Mouse (Mus musculus): Measurements from ENCODE around the gene Sh3tc1. TPM values are rescaled to one million over a fixed set of nuclear protein-coding genes. Genes with fewer than 3 reads are reported as not detected.
A peak's percentile ranks its signal among the peaks of the same experiment; 100 is the strongest.

Sh3tc1 gene
- polyA plus RNA-seq, 1 experiment from 2014 or later = 7.3 TPM

DNA sequence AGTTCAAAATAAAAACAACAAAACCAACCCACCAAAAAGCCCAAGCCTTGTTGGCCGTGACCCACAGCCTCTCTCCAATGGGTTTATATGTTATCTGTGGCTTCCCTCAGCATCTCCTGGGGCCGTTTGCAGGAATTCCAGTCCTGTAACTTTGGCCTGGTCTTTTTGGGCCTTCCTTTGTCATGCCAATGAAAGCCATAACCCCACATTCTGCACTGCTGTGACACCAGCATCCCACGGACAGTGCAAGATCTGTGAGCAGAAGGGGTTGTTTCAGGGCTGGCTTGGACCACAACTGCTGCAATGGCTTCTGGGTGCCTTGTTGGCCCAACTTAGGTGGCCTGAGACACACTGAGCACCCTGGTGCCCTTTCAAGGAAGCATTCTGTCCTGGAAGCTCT is 28.7 kb upstream of the Sh3tc1 start:
- H3K36me3 ChIP-seq = no peaks in the 10 kb centered on the region
- ATAC-seq (ENCODE audit: insufficient number of reproducible peaks, low FRiP score, low TSS enrichment, low read depth) = no peak
- H3K9ac ChIP-seq = no peak overlapping the region
- no peak overlapping the region for H3K4me2 ChIP-seq
- H3K27ac ChIP-seq = no peak overlapping the region
- 63% methylated on average over 3 of the region's 3 CpGs for WGBS
- H3K4me1 ChIP-seq = peaks cover 13% of the 10 kb centered on the region
- H3K27me3 ChIP-seq = peaks cover 24% of the 10 kb centered on the region
- no peaks in the 10 kb centered on the region for H3K9me3 ChIP-seq
- no peak overlapping the region for H3K4me3 ChIP-seq

DNA sequence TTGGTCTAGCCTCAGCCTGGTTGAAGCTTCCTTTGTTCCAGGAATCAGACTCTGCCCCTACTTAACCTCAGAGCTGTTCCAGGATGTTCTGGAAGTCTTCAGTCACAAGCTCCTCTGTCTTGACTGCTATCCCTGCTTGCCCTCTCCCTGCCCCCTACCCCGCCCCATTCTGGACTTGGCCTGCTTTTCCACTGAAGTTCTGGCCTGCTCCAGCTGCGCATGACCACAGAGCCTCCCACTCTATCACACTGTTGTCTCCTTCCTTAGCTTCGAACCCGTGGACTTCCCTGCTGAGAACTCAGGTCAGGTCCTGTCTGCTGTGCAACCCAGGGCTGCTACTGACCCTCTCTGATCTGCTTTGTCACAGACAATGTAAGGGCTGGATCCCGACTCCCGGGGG is 26.1 kb upstream of the Sh3tc1 start:
- Histone ChIP-seq H3K27me3 (peaks cover 22% of the 10 kb centered on the region), H3K9ac (no peak overlapping the region), H3K9me3 (no peaks in the 10 kb centered on the region), H3K4me3 (no peak overlapping the region), H3K4me1 (peaks cover 5% of the 10 kb centered on the region), H3K27ac (no peak overlapping the region), H3K4me2 (no peak overlapping the region), H3K36me3 (no peaks in the 10 kb centered on the region)
- no peak for ATAC-seq (ENCODE audit: insufficient number of reproducible peaks, low FRiP score, low TSS enrichment, low read depth)
- WGBS = 81% methylated on average over 6 of the region's 6 CpGs

DNA sequence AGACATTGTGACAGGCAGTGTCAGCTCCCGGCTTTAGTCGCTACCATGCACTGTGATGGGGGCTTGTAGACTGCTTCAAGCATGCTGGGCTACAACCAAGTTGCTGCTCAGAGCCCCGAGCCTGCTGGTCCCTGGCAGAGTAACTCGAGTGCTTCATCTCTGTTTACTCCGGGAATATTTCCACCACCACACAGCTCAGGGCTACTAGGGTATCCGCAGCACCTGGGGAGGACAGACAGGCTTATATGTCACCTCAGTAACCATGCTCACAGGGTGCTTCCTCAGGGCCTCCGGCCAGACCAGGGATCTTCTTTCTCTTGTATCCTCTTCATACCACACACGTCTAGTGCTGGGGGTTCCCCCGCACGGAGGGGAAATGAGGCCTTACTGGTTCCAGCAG is 23.1 kb upstream of the Sh3tc1 start:
- ATAC-seq (ENCODE audit: insufficient number of reproducible peaks, low FRiP score, low TSS enrichment, low read depth) = no peak
- WGBS = 73% methylated on average over 10 of the region's 10 CpGs
- H3K27me3 ChIP-seq = peaks cover 53% of the 10 kb centered on the region

DNA sequence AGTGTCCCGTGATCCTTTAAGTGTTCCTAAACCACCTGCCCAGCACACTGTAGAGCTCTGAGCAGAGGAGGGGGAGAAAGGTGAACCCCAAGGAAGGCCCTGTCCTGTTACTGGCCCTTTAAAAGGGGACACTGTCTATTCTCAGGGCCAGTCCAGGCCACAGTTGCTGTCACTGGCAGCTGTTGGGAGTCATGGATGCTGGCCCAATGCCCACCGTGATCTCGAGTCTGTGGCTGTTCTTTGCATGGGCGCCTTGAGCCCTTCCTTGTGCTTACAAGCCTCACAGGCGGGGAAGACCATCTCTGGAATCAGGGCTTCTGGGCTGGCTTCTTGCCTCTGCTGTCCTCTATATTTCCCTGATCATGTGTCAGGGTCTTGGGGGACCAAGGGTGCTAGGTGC is 22.6 kb upstream of the Sh3tc1 start:
- no peak overlapping the region for H3K4me2 ChIP-seq
- 62% methylated on average over 5 of the region's 5 CpGs for WGBS
- no peak overlapping the region for H3K9ac ChIP-seq
- peaks cover 15% of the 10 kb centered on the region for H3K4me1 ChIP-seq
- H3K4me3 ChIP-seq = no peak overlapping the region
- H3K9me3 ChIP-seq = no peaks in the 10 kb centered on the region
- H3K27me3 ChIP-seq = peaks cover 57% of the 10 kb centered on the region
- no peak overlapping the region for H3K27ac ChIP-seq
- ATAC-seq (ENCODE audit: insufficient number of reproducible peaks, low FRiP score, low TSS enrichment, low read depth) = no peak
- H3K36me3 ChIP-seq = no peaks in the 10 kb centered on the region

More for the DNA sequence above, 23.1 kb upstream of the Sh3tc1 start:
- Histone ChIP-seq H3K4me1 (peaks cover 10% of the 10 kb centered on the region), H3K27ac (no peak overlapping the region), H3K9me3 (no peaks in the 10 kb centered on the region), H3K36me3 (no peaks in the 10 kb centered on the region), H3K9ac (no peak overlapping the region), H3K4me3 (no peak overlapping the region), H3K4me2 (no peak overlapping the region)

DNA sequence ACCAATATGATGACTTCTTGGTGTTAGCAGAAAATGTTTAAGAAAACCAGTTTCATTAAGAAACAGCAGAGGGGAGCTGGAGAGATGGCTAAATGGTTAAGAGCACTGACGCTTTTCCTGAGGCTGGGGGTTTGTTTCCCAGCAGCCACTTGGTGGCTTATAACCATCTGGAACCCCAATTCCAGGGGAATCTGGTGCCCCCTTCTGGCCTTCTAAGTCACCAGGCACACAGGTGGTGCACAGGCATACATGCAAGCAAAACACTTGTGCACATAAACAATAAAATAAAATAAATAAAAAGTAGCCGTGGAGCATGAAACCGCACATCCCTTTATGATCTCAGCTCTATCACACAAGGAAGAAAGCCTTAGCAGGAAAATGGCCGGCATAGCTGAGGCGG is 21.5 kb upstream of the Sh3tc1 start:
- no peak overlapping the region for H3K27ac ChIP-seq
- peaks cover 19% of the 10 kb centered on the region for H3K4me1 ChIP-seq
- H3K36me3 ChIP-seq = no peaks in the 10 kb centered on the region
- WGBS = 79% methylated on average over 5 of the region's 5 CpGs
- ATAC-seq (ENCODE audit: insufficient number of reproducible peaks, low FRiP score, low TSS enrichment, low read depth) = no peak
- no peaks in the 10 kb centered on the region for H3K9me3 ChIP-seq
- H3K9ac ChIP-seq = no peak overlapping the region
- H3K27me3 ChIP-seq = peaks cover 66% of the 10 kb centered on the region
- H3K4me2 ChIP-seq = no peak overlapping the region
- no peak overlapping the region for H3K4me3 ChIP-seq

DNA sequence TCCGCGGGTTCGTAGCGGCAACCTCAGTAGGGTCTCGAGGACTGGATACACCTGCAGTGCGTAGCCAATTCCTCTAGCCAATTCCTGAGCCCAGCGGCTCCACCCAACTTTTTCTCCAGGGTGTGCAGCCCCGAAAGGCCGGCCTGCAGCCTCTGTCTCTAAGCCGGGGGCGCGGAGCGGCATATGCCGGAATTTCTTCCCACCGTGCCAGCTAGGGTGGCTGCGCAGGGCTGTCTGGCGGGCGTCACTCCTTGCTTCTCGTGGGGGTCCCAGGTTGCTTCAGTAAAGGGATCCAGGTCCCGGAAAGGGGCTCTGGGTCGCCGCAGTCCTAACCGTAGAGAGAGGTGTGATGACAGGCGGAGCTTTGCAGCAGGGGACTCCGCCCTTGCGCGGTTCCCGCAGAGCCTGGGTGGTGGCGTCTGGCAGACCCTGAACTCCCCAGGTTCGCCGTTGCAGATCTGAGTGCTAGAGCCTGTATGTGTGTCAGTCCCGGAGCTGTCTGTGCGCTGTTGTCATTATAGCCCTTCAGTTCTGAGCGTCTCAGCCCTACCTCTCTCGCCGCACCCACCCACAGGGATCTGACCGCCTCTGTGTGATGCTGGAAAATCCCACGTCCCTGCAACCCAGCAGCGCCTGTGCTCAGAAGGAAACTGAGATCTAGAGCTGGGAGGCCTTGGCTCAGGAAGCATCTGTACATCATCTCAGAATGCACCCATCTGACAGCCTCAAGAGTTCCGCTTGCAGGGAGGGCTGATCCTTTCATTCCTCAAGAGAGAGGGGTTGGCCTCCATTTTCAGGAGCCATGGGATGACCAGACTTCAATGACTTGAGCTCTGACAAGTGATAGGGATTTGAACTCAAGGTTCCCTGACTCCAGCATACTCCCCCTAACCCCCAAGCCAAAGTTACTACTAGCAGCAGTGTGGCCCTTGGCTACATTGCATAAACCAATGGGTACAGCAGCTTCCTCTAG is 18.6 kb upstream of the Sh3tc1 start:
- Histone ChIP-seq H3K27me3 (peaks cover 55% of the 10 kb centered on the region), H3K9ac (peak overlapping the region; percentile 37), H3K4me1 (peaks cover 19% of the 10 kb centered on the region), H3K36me3 (no peaks in the 10 kb centered on the region), H3K27ac (no peak overlapping the region), H3K9me3 (no peaks in the 10 kb centered on the region), H3K4me2 (peak overlapping the region; percentile 100), H3K4me3 (peak overlapping the region; percentile 56)
- WGBS = 3% methylated on average over 40 of the region's 40 CpGs
- peak; percentile 2; the same call in 1 of the 2 replicates for ATAC-seq (ENCODE audit: insufficient number of reproducible peaks, low FRiP score, low TSS enrichment, low read depth)

DNA sequence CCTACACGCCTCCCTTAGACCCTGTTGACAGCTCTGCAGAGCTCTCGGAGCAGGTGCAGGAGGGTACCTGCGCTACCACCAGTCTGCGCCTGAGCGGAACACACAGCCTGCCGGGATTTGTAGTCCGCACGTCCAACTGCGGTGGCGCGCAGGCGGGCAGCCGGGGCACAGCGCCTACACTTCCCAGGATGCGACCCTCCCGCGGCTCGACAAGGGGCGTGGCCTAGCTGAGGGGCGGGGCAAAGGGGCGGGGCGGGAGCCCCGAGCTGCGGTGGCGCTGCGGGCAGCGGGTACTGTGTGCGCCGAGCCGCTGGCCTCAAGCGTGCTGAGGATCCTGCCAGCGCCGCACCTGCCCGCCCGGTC is 17.8 kb upstream of the Sh3tc1 start, which contains the start of gene Ablim2:
Gene Ablim2 (plus strand): TSS at position 242 of the 363 bp plus-strand sequence.
- peak within 1 kb of the TSS; percentile 56 for H3K4me3 ChIP-seq
- H3K27ac ChIP-seq = no peak within 1 kb of the TSS
- no peaks in the 10 kb centered on the region for H3K36me3 ChIP-seq
- WGBS = under 1% methylated on average over 35 of the region's 35 CpGs
- H3K4me1 ChIP-seq = peaks cover 18% of the 10 kb centered on the region
- H3K27me3 ChIP-seq = peaks cover 55% of the 10 kb centered on the region
- H3K9me3 ChIP-seq = no peaks in the 10 kb centered on the region
- peak; percentile 91 for ATAC-seq (ENCODE audit: insufficient number of reproducible peaks, low FRiP score, low TSS enrichment, low read depth)
- peak within 1 kb of the TSS; percentile 37 for H3K9ac ChIP-seq
- peak within 1 kb of the TSS; percentile 100 for H3K4me2 ChIP-seq

DNA sequence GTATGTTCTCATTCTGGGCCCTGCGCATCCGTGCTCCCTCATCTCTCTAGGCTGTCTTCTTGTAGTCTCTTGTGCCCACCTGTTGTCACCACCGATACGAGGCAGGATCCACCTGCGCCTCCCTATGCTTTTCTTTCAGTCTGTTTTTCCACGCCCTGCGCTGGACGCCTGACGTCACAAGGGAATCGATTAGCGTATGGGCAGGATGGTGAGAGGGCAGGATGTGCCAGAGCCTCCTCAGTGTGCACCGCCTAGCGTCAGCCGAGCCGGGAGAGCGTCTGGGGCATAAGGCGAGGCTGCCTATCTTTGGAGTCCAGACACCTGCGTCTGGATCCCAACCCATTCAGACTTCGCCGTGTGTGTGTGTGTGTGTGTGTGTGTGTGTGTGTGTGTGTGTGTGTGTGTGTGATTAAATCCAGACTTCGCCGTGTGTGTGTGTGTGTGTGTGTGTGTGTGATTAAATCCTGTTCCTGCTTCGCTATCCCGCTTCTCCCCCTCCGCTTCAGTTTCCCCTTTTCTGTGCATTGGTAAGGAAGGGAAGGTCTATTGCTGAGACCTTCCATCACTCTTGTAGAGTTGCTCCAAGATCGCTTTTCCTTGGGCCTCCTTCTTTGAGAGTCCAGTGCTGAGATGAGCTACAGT is 17.3 kb upstream of the Sh3tc1 start:
- ATAC-seq (ENCODE audit: insufficient number of reproducible peaks, low FRiP score, low TSS enrichment, low read depth) = no peak
- H3K4me1 ChIP-seq = peaks cover 17% of the 10 kb centered on the region
- H3K4me2 ChIP-seq = peak overlapping the region; percentile 100
- peaks cover 51% of the 10 kb centered on the region for H3K27me3 ChIP-seq
- 13% methylated on average over 25 of the region's 26 CpGs for WGBS
- no peak overlapping the region for H3K9ac ChIP-seq
- no peak overlapping the region for H3K27ac ChIP-seq
- peak overlapping the region; percentile 56 for H3K4me3 ChIP-seq
- no peaks in the 10 kb centered on the region for H3K9me3 ChIP-seq
- no peaks in the 10 kb centered on the region for H3K36me3 ChIP-seq

DNA sequence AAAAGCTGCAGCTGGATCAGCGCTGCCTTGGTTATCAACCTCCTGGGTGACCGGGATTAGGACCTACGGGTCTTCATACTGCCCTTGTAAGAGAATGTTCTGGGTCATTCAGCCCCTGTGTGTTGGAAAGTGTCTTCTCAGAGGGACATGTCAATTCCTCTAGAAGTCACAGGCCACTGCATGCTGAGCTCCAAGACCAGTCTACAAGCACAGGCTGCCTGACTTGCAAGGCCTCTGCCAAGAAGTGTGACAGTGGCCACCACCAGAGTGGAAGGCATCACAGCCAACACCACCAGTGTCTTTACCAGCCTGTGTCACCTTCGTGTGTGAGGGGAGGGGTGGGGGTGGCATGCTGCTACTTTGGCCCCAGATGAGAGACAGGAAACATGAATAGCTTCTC is 16.2 kb upstream of the Sh3tc1 start:
- Histone ChIP-seq H3K9ac (no peak overlapping the region), H3K4me1 (peaks cover 17% of the 10 kb centered on the region), H3K4me3 (no peak overlapping the region), H3K4me2 (no peak overlapping the region), H3K27ac (no peak overlapping the region), H3K36me3 (no peaks in the 10 kb centered on the region), H3K27me3 (peaks cover 47% of the 10 kb centered on the region), H3K9me3 (no peaks in the 10 kb centered on the region)
- no peak for ATAC-seq (ENCODE audit: insufficient number of reproducible peaks, low FRiP score, low TSS enrichment, low read depth)
- WGBS = 84% methylated on average over 4 of the region's 4 CpGs

DNA sequence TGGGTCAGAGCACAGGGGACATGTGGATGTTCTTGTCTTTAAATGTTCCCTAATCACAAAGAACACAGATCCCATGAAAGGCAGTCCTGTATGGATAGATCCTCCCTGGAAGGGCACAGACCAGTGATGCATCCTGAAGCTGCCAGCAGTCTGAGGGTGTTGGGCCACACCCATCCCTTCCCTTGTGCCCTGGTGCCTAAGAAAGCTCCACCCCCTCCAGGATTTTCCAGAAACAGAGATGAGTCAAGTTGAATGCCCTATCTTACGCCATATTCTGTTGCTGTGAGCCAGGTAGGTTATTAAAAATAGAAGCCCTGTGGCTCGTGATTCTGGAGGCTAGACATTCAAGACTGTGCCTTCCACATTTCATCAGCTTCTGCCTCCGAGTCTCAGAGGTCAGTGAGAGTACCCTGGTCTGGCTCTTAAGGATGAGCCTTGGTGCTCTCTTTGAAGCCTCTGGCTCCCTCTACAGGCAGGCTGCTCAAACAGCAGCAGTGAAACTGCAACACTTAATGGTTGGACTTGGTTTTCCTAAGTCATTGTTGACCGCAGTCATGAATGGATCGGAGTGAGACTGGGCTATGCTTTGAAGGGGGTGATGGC is 15.4 kb upstream of the Sh3tc1 start:
- WGBS = 24% methylated on average over 5 of the region's 5 CpGs
- H3K4me3 ChIP-seq = no peak overlapping the region
- peaks cover 17% of the 10 kb centered on the region for H3K4me1 ChIP-seq
- H3K9ac ChIP-seq = no peak overlapping the region
- ATAC-seq (ENCODE audit: insufficient number of reproducible peaks, low FRiP score, low TSS enrichment, low read depth) = no peak
- H3K27ac ChIP-seq = no peak overlapping the region
- H3K4me2 ChIP-seq = no peak overlapping the region
- no peaks in the 10 kb centered on the region for H3K36me3 ChIP-seq
- peaks cover 39% of the 10 kb centered on the region for H3K27me3 ChIP-seq
- H3K9me3 ChIP-seq = no peaks in the 10 kb centered on the region

DNA sequence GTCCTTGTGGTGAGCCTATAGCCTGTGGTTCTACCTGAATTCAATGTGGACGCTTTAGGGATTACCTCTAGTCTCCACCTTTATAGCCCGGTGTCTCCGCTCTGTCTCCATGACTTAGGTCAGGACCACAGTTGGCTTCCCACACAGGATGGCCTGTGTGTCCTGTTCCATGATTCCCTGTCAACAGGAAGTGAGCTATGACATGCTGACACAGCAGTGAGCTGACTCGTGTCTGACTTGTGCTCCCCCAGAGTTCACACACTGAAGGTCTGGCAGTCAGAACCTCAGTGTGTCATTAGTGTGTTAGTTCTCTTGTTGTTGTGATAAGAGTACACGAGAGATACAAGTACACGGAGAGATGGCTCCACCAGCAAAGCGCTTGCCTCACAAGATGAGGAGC is 11.2 kb upstream of the Sh3tc1 start:
- H3K9ac ChIP-seq = no peak overlapping the region
- H3K27me3 ChIP-seq = no peaks in the 10 kb centered on the region
- H3K9me3 ChIP-seq = no peaks in the 10 kb centered on the region
- H3K36me3 ChIP-seq = no peaks in the 10 kb centered on the region
- no peak overlapping the region for H3K27ac ChIP-seq
- no peak overlapping the region for H3K4me2 ChIP-seq
- no peak for ATAC-seq (ENCODE audit: insufficient number of reproducible peaks, low FRiP score, low TSS enrichment, low read depth)
- no peaks in the 10 kb centered on the region for H3K4me1 ChIP-seq
- H3K4me3 ChIP-seq = no peak overlapping the region
- 76% methylated on average over 7 of the region's 7 CpGs for WGBS

DNA sequence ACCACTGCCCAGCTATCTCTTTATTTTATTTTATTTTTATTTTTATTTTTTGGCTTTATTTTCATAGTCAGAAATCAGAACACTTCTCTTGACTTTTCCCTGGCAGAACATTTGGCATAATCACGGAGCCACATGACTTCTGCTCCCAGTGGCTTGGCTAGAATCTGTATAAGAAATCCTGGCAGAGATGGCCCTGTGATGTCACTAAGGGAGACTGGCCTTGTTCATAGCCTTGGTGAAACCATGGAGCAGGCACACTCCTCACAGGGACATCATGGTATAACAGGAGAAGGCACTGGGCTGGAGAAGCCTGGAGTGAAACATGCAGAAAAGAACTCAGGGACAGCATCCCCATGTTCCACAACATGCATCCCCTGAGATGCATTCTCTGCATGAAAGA is 10.2 kb upstream of the Sh3tc1 start:
- 85% methylated on average over 1 of the region's 1 CpGs for WGBS
- H3K27me3 ChIP-seq = no peaks in the 10 kb centered on the region
- H3K4me1 ChIP-seq = no peaks in the 10 kb centered on the region
- H3K36me3 ChIP-seq = no peaks in the 10 kb centered on the region
- no peak overlapping the region for H3K27ac ChIP-seq
- H3K9ac ChIP-seq = no peak overlapping the region
- no peaks in the 10 kb centered on the region for H3K9me3 ChIP-seq
- H3K4me2 ChIP-seq = no peak overlapping the region
- no peak overlapping the region for H3K4me3 ChIP-seq
- ATAC-seq (ENCODE audit: insufficient number of reproducible peaks, low FRiP score, low TSS enrichment, low read depth) = no peak
